Mouse (Mus musculus) embryonic facial prominence, embryonic 10.5 days (tissue): ENCODE results near the gene Ppp1r16b. TPM values are rescaled to one million over a fixed set of nuclear protein-coding genes. Genes with fewer than 3 reads are reported as not detected.
A peak's percentile ranks its signal among the peaks of the same experiment; 100 is the strongest.

Source experiments
- DNase-seq: peaks from one replicate; pipeline ENCODE4 v3.0.0-alpha.2; 2017; ENCODE audit warnings: low spot score
- H3K27ac ChIP-seq: fragments of 300-500 bp; sonication (generic); replicated peaks from 2 replicates; pipeline ENCODE4 v1.5.1; 2016; ENCODE audit warnings: mild to moderate bottlenecking
- H3K27me3 ChIP-seq: fragments of 300-500 bp; sonication (generic); replicated peaks from 2 replicates; pipeline ENCODE4 v1.6.1; 2016; ENCODE audit warnings: low read depth, mild to moderate bottlenecking; ENCODE audit not compliant: poor library complexity, severe bottlenecking
- H3K36me3 ChIP-seq: fragments of 300-500 bp; sonication (generic); replicated peaks from 2 replicates; pipeline ENCODE4 v1.6.1; 2016; ENCODE audit warnings: mild to moderate bottlenecking, moderate library complexity
- H3K4me1 ChIP-seq: fragments of 300-500 bp; sonication (generic); 2 replicates; pipeline ENCODE4 v1.6.1; 2016
- H3K4me3 ChIP-seq: fragments of 300-500 bp; sonication (generic); 2 replicates; pipeline ENCODE4 v1.5.1; 2016; ENCODE audit warnings: mild to moderate bottlenecking, moderate library complexity
- H3K9me3 ChIP-seq: fragments of 300-500 bp; sonication (generic); 2 replicates; pipeline ENCODE4 v1.6.1; 2016; ENCODE audit warnings: mild to moderate bottlenecking
- WGBS: fragments of 180-500 bp; shearing (Covaris S2); methylation state at CpG from one replicate; pipeline ENCODE4 v1.1.7; 2016; 5-methylcytosine and 5-hydroxymethylcytosine counted together
- polyA plus RNA-seq: library from polyadenylated mRNA; unstranded; fragments of >200 nt; fragmentation: Nextera tagmentation; extraction: Ambion mirVana; gene quantifications from 2 replicates; pipeline ENCODE4 v1.2.1, GENCODE M21; 2016

Gene Ppp1r16b
- polyA plus RNA-seq, 1 experiment from 2014 or later, result 3.3 TPM

GRCm38 (mm10) chr2:158721481-158721880, 56.3 kb downstream of the Ppp1r16b start:
- H3K27ac ChIP-seq, result no peak overlapping the region

GRCm38 (mm10) chr2:158722135-158722534, 56.9 kb downstream of the Ppp1r16b start:
- no peak overlapping the region for H3K4me3 ChIP-seq
- no peak overlapping the region for H3K27ac ChIP-seq
- WGBS, result 81% methylated on average over 4 of the region's 4 CpGs
- peaks cover 9% of the 10 kb centered on the region for H3K4me1 ChIP-seq
- no peaks in the 10 kb centered on the region for H3K36me3 ChIP-seq
- DNase-seq, result no peak
- no peaks in the 10 kb centered on the region for H3K27me3 ChIP-seq
- H3K9me3 ChIP-seq, result no peaks in the 10 kb centered on the region

More at GRCm38 (mm10) chr2:158721481-158721880, 56.3 kb downstream of the Ppp1r16b start:
- peaks cover 11% of the 10 kb centered on the region for H3K4me1 ChIP-seq
- DNase-seq, result no peak
- no peaks in the 10 kb centered on the region for H3K36me3 ChIP-seq
- WGBS, result 63% methylated on average over 3 of the region's 3 CpGs
- no peaks in the 10 kb centered on the region for H3K27me3 ChIP-seq
- no peak overlapping the region for H3K4me3 ChIP-seq
- no peaks in the 10 kb centered on the region for H3K9me3 ChIP-seq

GRCm38 (mm10) chr2:158722991-158723551, 57.9 kb downstream of the Ppp1r16b start:
- no peak overlapping the region for H3K4me3 ChIP-seq
- H3K36me3 ChIP-seq, result no peaks in the 10 kb centered on the region
- H3K27me3 ChIP-seq, result no peaks in the 10 kb centered on the region
- DNase-seq, result no peak
- H3K27ac ChIP-seq, result 0 out of 2 replicates have a peak overlapping the region, but pooled peaks have one; percentile 40
- 56% methylated on average over 6 of the region's 6 CpGs for WGBS
- peaks cover 9% of the 10 kb centered on the region for H3K4me1 ChIP-seq
- no peaks in the 10 kb centered on the region for H3K9me3 ChIP-seq

- no peak for DNase-seq
- H3K27me3 ChIP-seq, result no peaks in the 10 kb centered on the region
- H3K9me3 ChIP-seq, result no peaks in the 10 kb centered on the region
Observed at GRCm38 (mm10) chr2:158723806-158724205, 58.6 kb downstream of the Ppp1r16b start.

GRCm38 (mm10) chr2:158726252-158726651, 61.1 kb downstream of the Ppp1r16b start:
- no peak overlapping the region for H3K4me3 ChIP-seq
- no peak for DNase-seq
- 68% methylated on average over 6 of the region's 6 CpGs for WGBS
- no peaks in the 10 kb centered on the region for H3K27me3 ChIP-seq
- H3K36me3 ChIP-seq, result no peaks in the 10 kb centered on the region
- H3K9me3 ChIP-seq, result no peaks in the 10 kb centered on the region
- peaks cover 9% of the 10 kb centered on the region for H3K4me1 ChIP-seq
- H3K27ac ChIP-seq, result no peak overlapping the region

More at GRCm38 (mm10) chr2:158723806-158724205, 58.6 kb downstream of the Ppp1r16b start:
- H3K27ac ChIP-seq, result no peak overlapping the region
- H3K4me1 ChIP-seq, result peaks cover 9% of the 10 kb centered on the region
- H3K36me3 ChIP-seq, result no peaks in the 10 kb centered on the region
- H3K4me3 ChIP-seq, result no peak overlapping the region
- 59% methylated on average over 6 of the region's 6 CpGs for WGBS

GRCm38 (mm10) chr2:158728061-158728815, 63.0 kb downstream of the Ppp1r16b start:
- peak; percentile 22 for DNase-seq
- Histone ChIP-seq H3K36me3 (no peaks in the 10 kb centered on the region), H3K9me3 (no peaks in the 10 kb centered on the region), H3K4me1 (no peaks in the 10 kb centered on the region; the same call in 1 of the 2 replicates), H3K27ac (no peak overlapping the region), H3K27me3 (no peaks in the 10 kb centered on the region), H3K4me3 (no peak overlapping the region)
- 46% methylated on average over 7 of the region's 7 CpGs for WGBS

- H3K9me3 ChIP-seq, result no peaks in the 10 kb centered on the region
- H3K27me3 ChIP-seq, result no peaks in the 10 kb centered on the region
- WGBS, result 71% methylated on average over 3 of the region's 3 CpGs
- no peak overlapping the region for H3K27ac ChIP-seq
- no peak overlapping the region for H3K4me3 ChIP-seq
- no peaks in the 10 kb centered on the region; the same call in 1 of the 2 replicates for H3K4me1 ChIP-seq
- no peaks in the 10 kb centered on the region for H3K36me3 ChIP-seq
- no peak for DNase-seq
Observed at GRCm38 (mm10) chr2:158730896-158731295, 65.7 kb downstream of the Ppp1r16b start.

GRCm38 (mm10) chr2:158732521-158732920, 67.3 kb downstream of the Ppp1r16b start:
- WGBS, result 82% methylated on average over 9 of the region's 9 CpGs
- no peaks in the 10 kb centered on the region; the same call in 1 of the 2 replicates for H3K4me1 ChIP-seq
- DNase-seq, result no peak
- no peak overlapping the region for H3K27ac ChIP-seq
- no peaks in the 10 kb centered on the region for H3K9me3 ChIP-seq
- no peaks in the 10 kb centered on the region for H3K36me3 ChIP-seq
- H3K27me3 ChIP-seq, result no peaks in the 10 kb centered on the region
- H3K4me3 ChIP-seq, result no peak overlapping the region

- no peak overlapping the region for H3K4me3 ChIP-seq
- WGBS, result 82% methylated on average over 4 of the region's 4 CpGs
- H3K36me3 ChIP-seq, result no peaks in the 10 kb centered on the region
- no peaks in the 10 kb centered on the region; the same call in 1 of the 2 replicates for H3K4me1 ChIP-seq
- H3K27me3 ChIP-seq, result no peaks in the 10 kb centered on the region
- DNase-seq, result no peak
- no peak overlapping the region for H3K27ac ChIP-seq
- H3K9me3 ChIP-seq, result no peaks in the 10 kb centered on the region
Observed at GRCm38 (mm10) chr2:158733136-158733535, 67.9 kb downstream of the Ppp1r16b start.

- Histone ChIP-seq H3K4me3 (no peak overlapping the region), H3K27ac (no peak overlapping the region), H3K36me3 (no peaks in the 10 kb centered on the region), H3K4me1 (no peaks in the 10 kb centered on the region; the same call in 1 of the 2 replicates), H3K27me3 (no peaks in the 10 kb centered on the region), H3K9me3 (no peaks in the 10 kb centered on the region)
- DNase-seq, result no peak
- 86% methylated on average over 6 of the region's 6 CpGs for WGBS
Observed at GRCm38 (mm10) chr2:158733914-158734313, 68.7 kb downstream of the Ppp1r16b start.

GRCm38 (mm10) chr2:158734500-158735152, 69.4 kb downstream of the Ppp1r16b start:
- Histone ChIP-seq H3K4me3 (no peak overlapping the region), H3K9me3 (no peaks in the 10 kb centered on the region), H3K4me1 (no peaks in the 10 kb centered on the region; the same call in 1 of the 2 replicates), H3K36me3 (no peaks in the 10 kb centered on the region), H3K27ac (peak overlapping the region; percentile 44; the same call in 1 of the 2 replicates), H3K27me3 (no peaks in the 10 kb centered on the region)
- DNase-seq, result no peak
- WGBS, result 87% methylated on average over 7 of the region's 7 CpGs

- no peak overlapping the region for H3K27ac ChIP-seq
- H3K36me3 ChIP-seq, result no peaks in the 10 kb centered on the region
- no peak overlapping the region for H3K4me3 ChIP-seq
- WGBS, result 89% methylated on average over 8 of the region's 8 CpGs
- no peak for DNase-seq
- H3K9me3 ChIP-seq, result no peaks in the 10 kb centered on the region
- H3K27me3 ChIP-seq, result no peaks in the 10 kb centered on the region
- H3K4me1 ChIP-seq, result no peaks in the 10 kb centered on the region; the same call in 1 of the 2 replicates
Observed at GRCm38 (mm10) chr2:158735340-158735739, 70.1 kb downstream of the Ppp1r16b start.
